Mouse (Mus musculus) spleen, adult 2 months (tissue): ENCODE measurements at regions not wholly inside any gene's neighbourhood (a gene's known extent, or its start where the extent isn't known, plus 50 kb on each side); places are given as distances from the start of the nearest gene placed in this dataset.

Experiments used
- CTCF ChIP-seq: fragments of 200-500 bp; IDR thresholded peaks from 2 replicates; pipeline ENCODE4 v1.5.1; 2011; ENCODE audit warnings: mild to moderate bottlenecking, inconsistent platforms; ENCODE audit not compliant: insufficient read depth, insufficient read length, insufficient replicate concordance; ENCODE audit errors: extremely low read depth
- POLR2A ChIP-seq: fragments of 200-500 bp; IDR thresholded peaks from 2 replicates; pipeline ENCODE4 v1.6.1; 2011; ENCODE audit warnings: low read depth, low read length, inconsistent platforms

- no peak for TF ChIP-seq CTCF
- no peak for TF ChIP-seq POLR2A
Measured at GRCm38 (mm10) chr19:15173301-15173700, 575.5 kb upstream of the Tle4 start.
